Mouse (Mus musculus) testis, adult 2 months (tissue): ENCODE data around the gene Arhgap25. TPM values are rescaled to one million over a fixed set of nuclear protein-coding genes. Genes with fewer than 3 reads are reported as not detected.

Experiments used
- H3K27ac ChIP-seq: fragments of 200-500 bp; 2 replicates; pipeline ENCODE4 v1.5.1; 2012; ENCODE audit warnings: low read depth, low read length; ENCODE audit not compliant: control insufficient read depth, insufficient read depth
- H3K27me3 ChIP-seq: fragments of 200-500 bp; 2 replicates; pipeline ENCODE4 v1.6.1; 2012; ENCODE audit warnings: mild to moderate bottlenecking, low read length, moderate library complexity; ENCODE audit not compliant: control insufficient read depth, insufficient read depth
- H3K36me3 ChIP-seq: fragments of 200-500 bp; 2 replicates; pipeline ENCODE4 v1.6.1; 2012; ENCODE audit warnings: mild to moderate bottlenecking, low read length; ENCODE audit not compliant: control insufficient read depth, insufficient read depth
- H3K4me1 ChIP-seq: fragments of 200-500 bp; 2 replicates; pipeline ENCODE4 v1.6.1; 2012; ENCODE audit warnings: low read length; ENCODE audit not compliant: control insufficient read depth, insufficient read depth
- H3K4me3 ChIP-seq: fragments of 200-500 bp; 2 replicates; pipeline ENCODE4 v1.5.1; 2012; ENCODE audit warnings: low read depth, mild to moderate bottlenecking, low read length, moderate library complexity, mixed read lengths; ENCODE audit not compliant: control insufficient read depth
- CTCF ChIP-seq: fragments of 200-500 bp; IDR thresholded peaks from 2 replicates; pipeline ENCODE4 v1.5.1; 2012; ENCODE audit warnings: low read depth, mild to moderate bottlenecking, inconsistent platforms, low read length, moderate library complexity; ENCODE audit not compliant: control insufficient read depth, insufficient read depth, insufficient replicate concordance
- POLR2A ChIP-seq: fragments of 200-500 bp; IDR thresholded peaks from 2 replicates; pipeline ENCODE4 v1.6.1; 2012; ENCODE audit warnings: low read depth, mild to moderate bottlenecking, inconsistent platforms, low read length, moderate library complexity; ENCODE audit not compliant: control insufficient read depth
- polyA plus RNA-seq: library from polyadenylated mRNA; depleted of rRNA; stranded (reverse); fragments of >200 nt; gene quantifications from 2 replicates; pipeline ENCODE4 v1.2.3, GENCODE M21; 2012

Gene Arhgap25
- polyA plus RNA-seq, 1 experiment: 0.14 TPM

- Histone ChIP-seq H3K27ac (no peak overlapping the region), H3K4me1 (no peaks in the 10 kb centered on the region), H3K4me3 (no peak overlapping the region), H3K27me3 (no peaks in the 10 kb centered on the region), H3K36me3 (no peaks in the 10 kb centered on the region)
- TF ChIP-seq POLR2A (no peak), CTCF (no peak)
These were observed 12.5 kb upstream of the Arhgap25 start for GRCm38 (mm10) chr6:87545331-87546217.

GRCm38 (mm10) chr6:87542027-87542426 lies 9.0 kb upstream of the Arhgap25 start:
- Histone ChIP-seq H3K27ac (no peak overlapping the region), H3K36me3 (no peaks in the 10 kb centered on the region), H3K4me1 (no peaks in the 10 kb centered on the region), H3K4me3 (no peak overlapping the region), H3K27me3 (no peaks in the 10 kb centered on the region)
- no peak for TF ChIP-seq POLR2A
- no peak for TF ChIP-seq CTCF

- no peaks in the 10 kb centered on the region for H3K4me1 ChIP-seq
- H3K4me3 ChIP-seq: no peak overlapping the region
- no peak for TF ChIP-seq POLR2A
- no peak for TF ChIP-seq CTCF
- H3K36me3 ChIP-seq: no peaks in the 10 kb centered on the region
- H3K27ac ChIP-seq: no peak overlapping the region
- H3K27me3 ChIP-seq: no peaks in the 10 kb centered on the region
These were observed 8.1 kb upstream of the Arhgap25 start for GRCm38 (mm10) chr6:87541171-87541571.

- Histone ChIP-seq H3K4me1 (no peaks in the 10 kb centered on the region), H3K27ac (no peak overlapping the region), H3K4me3 (no peak overlapping the region), H3K27me3 (no peaks in the 10 kb centered on the region), H3K36me3 (no peaks in the 10 kb centered on the region)
- TF ChIP-seq POLR2A: no peak
- no peak for TF ChIP-seq CTCF
These were observed 5.6 kb upstream of the Arhgap25 start for GRCm38 (mm10) chr6:87538376-87539270.

- Histone ChIP-seq H3K4me1 (no peaks in the 10 kb centered on the region), H3K4me3 (no peak overlapping the region), H3K36me3 (no peaks in the 10 kb centered on the region), H3K27ac (no peak overlapping the region), H3K27me3 (no peaks in the 10 kb centered on the region)
- no peak for TF ChIP-seq CTCF
- no peak for TF ChIP-seq POLR2A
These were observed 4.6 kb upstream of the Arhgap25 start for GRCm38 (mm10) chr6:87537678-87538077.

- no peak for TF ChIP-seq CTCF
- no peak for TF ChIP-seq POLR2A
- H3K4me1 ChIP-seq: no peaks in the 10 kb centered on the region
- no peak overlapping the region for H3K27ac ChIP-seq
- H3K27me3 ChIP-seq: no peaks in the 10 kb centered on the region
- no peak overlapping the region for H3K4me3 ChIP-seq
- H3K36me3 ChIP-seq: no peaks in the 10 kb centered on the region
These were observed 3.2 kb upstream of the Arhgap25 start for GRCm38 (mm10) chr6:87536270-87536669.

- TF ChIP-seq CTCF: no peak
- TF ChIP-seq POLR2A: no peak
- Histone ChIP-seq H3K27me3 (no peaks in the 10 kb centered on the region), H3K4me1 (no peaks in the 10 kb centered on the region), H3K27ac (no peak overlapping the region), H3K36me3 (no peaks in the 10 kb centered on the region), H3K4me3 (no peak overlapping the region)
These were observed 2.6 kb upstream of the Arhgap25 start for GRCm38 (mm10) chr6:87535651-87536050.
